Mouse (Mus musculus) urinary bladder, postnatal 14 days (tissue): ENCODE measurements around the gene Kcnh3.
"Not testable (repeated sequence)": the region's sequence is repeated elsewhere in the genome, so short reads cannot be mapped to it uniquely, and the experiment has no call there.

Experiments used
- DNase-seq: peaks from one replicate; pipeline ENCODE4 v3.0.0; 2021; ENCODE audit warnings: low spot score

Kcnh3 gene

DNA sequence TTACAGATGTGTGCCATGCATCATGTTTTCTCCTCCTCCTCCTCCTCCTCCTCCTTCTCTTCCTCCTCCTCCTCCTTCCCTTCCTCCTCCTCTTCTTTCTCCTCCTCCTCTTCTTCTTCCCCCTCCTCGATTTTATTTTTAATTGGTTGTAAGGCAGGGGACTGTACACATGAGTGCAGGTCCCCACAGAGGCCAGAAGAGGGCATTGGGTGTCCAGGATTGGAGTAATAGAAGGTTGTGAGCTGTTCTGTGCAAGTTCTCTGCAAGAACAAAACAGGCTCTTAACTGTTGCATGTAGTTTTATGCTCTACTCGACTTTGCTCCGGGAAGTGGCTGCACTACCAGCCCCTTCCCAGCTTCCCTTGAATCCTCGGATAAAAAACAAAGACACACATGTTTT lies 15.5 kb downstream of the Kcnh3 start:
- no peak for DNase-seq

DNA sequence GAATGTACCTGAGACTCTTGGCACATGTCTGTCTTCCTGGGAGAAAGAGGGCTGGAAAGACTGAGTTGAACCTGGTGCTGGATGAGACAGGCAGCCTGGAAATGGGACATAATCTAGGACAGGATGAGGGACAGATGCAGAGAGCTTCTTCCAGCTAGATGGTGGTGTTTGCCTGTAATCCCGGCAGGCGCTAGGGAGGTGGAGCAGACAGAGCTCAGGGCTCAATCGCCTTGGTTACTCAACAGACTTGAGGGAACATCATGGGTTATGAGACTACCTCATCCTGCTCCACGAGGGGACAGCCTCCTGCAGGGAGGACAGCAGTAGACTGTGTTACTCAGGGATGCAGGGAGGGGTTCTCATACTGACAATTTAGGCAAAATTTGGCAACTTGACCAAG lies 16.6 kb downstream of the Kcnh3 start:
- DNase-seq, result no peak

DNA sequence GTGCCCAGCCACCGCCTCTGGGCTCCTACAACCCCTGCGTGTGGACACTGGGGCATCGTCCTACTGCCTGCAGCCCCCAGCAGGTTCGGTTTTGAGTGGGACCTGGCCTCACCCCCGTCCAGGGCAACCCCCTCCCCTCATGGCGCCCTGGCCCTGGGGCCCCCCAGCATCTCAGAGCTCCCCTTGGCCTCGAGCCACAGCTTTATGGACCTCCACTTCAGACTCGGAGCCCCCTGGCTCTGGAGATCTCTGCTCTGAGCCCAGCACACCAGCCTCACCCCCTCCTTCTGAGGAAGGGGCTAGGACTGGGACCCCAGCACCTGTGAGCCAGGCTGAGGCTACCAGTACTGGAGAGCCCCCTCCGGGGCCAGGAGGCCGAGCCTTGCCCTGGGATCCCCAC lies 17.4 kb downstream of the Kcnh3 start:
- DNase-seq, result no peak

DNA sequence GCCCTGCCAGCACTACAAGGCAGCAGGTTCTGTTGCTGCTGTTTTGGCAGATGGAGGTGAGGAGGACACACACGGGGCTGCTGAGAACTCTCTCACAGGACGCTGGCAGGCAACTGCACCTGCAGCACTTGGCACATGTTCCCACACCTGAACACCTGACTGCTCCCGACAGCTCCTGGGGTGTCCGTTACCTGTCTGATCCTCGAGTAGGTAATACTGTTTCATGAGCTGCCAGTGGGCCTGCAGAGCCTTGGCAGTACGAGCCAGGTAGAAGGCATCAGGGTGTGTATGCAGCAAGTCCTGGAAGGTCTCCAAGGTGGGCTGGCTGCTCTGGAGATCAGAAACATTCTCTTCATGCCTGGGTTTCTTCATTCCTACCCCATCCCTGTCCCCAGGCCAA lies 22.1 kb downstream of the Kcnh3 start:
- not testable (repeated sequence) for DNase-seq

DNA sequence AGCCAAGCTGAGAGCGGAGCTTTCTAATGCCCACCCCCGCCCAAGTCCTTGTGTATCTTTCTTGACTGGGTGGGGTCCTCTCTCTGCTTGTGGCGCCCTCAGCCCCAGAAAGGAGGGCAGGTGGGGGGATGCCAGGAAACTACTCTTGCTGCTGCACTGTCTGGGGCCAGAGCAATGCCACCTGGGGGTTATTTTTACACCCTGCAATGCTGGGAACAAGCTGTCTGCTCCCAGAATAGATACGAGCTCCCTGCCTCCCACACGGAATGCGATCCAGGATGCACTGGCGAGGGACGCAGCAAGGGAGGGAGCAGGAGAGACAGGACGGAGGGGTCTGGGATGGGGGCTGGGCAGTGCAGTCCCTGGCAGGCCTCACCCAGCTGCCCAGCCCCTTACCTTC lies 24.3 kb downstream of the Kcnh3 start:
- DNase-seq, result no peak

DNA sequence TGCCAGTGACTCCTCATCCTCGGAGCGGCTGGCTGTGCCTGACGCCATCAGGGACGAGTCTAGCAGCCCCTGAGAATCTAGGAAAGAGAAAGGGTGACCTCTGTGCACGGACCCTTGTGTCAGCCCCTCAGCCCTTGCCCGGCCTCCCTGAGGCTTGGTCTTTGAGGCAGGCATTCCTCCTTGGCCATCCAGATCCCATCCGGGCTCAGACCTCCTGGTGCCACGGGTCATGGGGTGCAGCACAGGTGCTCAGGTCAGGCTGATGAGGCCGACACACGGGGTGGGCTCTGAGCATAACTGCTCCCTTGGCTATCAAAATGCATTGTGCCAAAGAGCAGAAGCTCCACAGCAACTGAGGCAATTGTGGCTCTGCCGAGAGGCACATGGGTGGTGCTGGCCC lies 25.3 kb downstream of the Kcnh3 start:
- no peak for DNase-seq

DNA sequence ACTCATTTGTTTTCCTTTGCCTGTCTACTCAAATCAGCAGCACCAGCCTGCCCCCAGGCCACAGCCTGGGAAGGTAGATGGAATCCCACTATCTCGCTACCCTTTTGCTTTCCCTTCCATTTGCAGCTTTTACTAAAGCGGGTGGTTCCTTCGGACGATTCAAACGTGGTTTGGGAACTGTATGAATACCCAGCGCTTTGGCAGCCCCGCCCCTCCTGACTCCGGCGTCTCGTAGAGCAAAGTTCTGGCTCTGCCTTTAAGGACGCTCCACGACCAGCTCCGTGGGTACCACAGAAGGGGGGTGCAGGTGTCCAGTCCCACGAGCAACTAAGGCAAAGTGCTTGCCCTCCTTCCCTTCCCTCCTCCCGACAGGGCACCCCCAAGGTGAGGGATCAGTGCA lies 26.4 kb downstream of the Kcnh3 start:
- DNase-seq, result peak; percentile 31

DNA sequence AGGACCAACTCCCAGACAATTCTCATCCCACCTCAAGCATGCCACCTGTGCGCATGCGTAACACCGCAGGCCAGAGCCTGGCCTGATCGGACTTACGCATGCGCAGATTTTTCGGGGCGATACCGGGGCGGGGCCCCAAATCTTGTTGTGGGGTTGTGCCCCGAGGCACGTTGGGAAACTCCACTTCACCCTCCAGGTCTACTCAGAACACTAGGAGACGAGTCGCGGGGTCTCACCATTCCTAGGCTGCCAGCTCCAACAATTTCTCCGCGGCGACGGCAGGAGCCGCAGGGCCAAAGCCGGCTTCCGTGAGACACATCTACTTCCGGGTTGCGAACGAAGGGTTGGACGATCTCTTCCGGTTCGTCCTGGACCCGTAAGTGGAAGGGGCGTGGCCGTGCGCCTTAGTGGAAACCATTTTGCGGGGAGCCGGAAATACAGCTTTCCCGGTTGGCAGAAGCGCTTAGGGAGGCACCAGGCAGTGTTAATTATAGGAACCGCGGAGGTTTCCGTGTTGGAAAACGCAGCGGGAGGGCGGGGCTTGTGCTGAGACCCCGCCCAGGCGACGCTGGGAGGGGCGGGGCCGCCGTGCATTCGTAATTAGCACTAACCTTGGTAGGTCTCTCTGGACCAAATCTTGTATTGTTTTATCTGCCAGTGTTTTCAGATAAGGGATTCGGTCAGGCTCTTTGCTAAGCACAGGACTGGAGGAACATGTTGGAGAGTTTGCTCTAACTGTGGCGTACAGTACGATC lies 27.1 kb downstream of the Kcnh3 start, which contains the start of gene Mcrs1:
Mcrs1 (minus strand) TSS at position 336 of the 755 bp plus-strand sequence.
- peak; percentile 98 for DNase-seq

DNA sequence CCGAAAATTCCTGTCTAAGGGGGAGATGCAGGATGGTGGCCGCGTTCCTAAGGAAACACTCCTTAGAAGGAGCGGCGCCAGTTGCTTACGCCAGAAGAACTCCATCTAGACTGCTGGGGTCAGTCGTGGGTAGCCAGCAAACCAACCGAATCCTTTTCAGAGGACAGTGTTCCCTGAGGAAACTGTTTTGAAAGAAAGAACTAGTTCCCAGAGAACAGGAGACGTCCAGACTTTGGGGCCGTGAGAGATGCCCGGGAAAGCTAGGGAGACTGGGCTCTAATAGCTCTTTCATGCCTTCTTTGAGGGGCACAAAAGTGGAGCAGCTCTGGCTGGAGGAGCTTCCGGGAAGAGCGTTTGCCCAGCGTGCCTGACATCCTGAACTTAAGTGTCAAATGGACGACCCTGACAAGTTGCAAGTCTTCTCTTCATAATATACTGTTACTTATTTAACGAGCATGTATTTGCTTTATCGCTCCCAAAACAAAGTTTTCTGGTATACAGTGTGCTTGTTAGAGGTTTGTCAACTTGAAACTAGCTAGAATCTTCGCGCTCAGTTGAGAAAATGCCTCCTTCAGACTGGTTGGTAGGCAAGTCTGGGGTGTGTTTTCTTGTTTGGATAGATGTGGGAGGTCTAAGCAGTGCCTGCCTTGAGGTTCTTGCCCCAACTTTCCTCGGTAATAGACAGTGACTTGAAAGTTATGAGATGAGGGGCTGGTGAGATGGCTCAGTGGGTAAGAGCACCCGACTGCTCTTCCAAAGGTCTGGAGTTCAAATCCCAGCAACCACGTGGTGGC lies 27.9 kb downstream of the Kcnh3 start:
- peak; percentile 70 for DNase-seq

DNA sequence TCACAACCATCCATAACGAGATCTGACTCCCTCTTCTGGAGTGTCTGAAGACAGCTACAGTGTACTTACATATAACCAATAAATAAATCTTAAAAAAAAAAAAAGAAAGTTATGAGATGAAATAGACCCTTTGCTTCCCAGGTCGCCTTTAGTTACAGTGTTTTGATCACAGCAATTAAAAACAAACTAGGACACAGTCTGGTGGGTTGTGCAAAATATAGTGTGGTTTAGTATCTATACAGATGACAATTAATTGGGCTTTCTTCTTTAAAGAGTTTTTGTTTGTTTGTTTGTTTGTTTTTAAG lies 28.5 kb downstream of the Kcnh3 start:
- DNase-seq, result not testable (repeated sequence)

DNA sequence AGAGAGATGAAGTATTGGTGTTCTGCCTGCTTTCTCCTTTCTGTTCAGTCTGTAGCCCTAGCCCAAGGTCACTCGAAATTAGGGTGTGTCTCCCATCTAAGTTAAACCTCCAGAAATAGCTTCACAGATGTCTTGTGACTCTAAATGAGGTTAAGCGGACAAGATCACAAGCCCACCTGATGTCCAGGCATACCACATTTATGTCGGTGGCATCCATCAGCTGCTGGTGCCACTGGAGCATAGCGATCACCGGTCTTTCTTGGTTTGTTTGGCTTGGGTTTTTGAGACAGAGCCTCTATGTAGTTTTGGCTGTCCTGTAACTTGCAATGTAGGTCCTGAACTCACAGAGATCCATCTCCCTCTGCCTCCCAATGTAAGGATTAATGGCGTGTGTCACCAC lies 29.1 kb downstream of the Kcnh3 start:
- DNase-seq, result no peak

DNA sequence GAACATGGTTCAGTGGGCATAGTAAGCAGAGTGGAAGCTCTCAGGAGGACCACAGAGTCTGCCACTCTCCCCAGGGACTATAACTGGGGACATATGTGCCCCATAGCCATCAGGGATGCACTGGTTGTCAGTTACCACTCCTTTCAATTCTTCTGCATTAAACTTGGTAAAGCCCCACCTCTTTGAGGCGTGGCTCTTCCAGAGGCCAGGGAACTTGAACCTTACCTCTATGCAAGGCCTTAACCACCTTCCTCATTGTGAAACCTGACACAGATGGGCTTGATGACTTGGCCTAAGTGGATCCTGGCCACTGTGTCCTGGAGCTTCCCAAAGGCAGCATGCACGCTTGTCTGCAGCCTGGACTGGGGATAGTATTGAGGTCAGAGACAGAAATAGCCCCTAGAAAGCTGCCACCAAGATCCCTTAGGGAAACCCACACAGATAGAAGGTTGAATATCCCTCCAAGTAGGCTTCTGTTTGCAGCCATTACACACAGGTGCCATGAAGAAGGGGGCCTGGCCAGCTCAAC lies 29.9 kb downstream of the Kcnh3 start:
- no peak for DNase-seq

DNA sequence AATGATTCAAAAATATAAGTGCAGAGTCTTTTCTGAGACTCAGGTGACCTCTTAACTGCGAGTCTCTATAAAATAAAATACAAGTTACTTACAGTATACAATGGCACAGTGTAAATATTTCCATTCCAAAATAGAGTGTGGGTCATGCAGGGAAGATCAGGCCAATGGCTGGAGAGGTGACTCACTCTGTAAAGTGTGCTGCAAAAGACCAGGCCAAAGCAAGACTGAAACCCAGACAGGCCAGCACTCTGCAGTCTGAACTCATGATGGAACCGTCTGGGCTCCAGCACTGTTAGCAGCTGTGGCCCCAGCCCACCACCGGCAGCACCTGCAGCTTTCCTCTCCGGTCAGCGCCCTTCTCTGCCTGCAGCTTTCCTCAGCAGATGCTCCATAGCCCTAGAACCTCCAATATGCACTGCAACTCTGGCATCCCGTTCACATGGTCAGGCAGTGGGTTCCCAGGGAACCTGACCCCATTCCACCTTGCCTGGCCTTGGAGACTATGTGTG lies 30.6 kb downstream of the Kcnh3 start:
- no peak for DNase-seq

DNA sequence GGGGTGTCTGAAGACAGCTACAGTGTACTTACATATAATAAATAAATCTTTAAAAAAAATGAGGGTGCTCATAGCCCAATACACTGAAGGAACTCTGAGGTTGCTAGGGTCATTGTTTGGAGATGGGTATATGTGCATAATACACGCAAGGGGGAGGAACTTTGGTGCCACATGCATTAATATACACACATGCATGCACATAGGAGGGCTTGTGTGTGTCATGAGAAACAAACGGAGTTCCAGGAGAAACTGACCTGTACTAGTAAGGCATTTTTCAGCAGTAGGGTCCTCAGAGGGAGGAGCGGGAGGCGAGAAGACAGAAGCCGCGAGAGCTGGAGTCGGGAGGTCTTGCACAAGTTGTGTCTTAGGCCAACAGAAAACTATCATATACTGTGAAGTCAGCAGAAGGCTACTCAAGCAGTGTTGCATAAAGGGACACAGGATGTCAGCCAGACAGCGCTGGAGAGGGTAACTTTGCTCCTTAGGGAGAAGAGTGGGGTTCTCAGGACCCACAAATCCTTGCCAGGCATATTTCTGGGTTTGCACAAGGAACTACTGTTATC lies 34.6 kb downstream of the Kcnh3 start:
- DNase-seq, result no peak

DNA sequence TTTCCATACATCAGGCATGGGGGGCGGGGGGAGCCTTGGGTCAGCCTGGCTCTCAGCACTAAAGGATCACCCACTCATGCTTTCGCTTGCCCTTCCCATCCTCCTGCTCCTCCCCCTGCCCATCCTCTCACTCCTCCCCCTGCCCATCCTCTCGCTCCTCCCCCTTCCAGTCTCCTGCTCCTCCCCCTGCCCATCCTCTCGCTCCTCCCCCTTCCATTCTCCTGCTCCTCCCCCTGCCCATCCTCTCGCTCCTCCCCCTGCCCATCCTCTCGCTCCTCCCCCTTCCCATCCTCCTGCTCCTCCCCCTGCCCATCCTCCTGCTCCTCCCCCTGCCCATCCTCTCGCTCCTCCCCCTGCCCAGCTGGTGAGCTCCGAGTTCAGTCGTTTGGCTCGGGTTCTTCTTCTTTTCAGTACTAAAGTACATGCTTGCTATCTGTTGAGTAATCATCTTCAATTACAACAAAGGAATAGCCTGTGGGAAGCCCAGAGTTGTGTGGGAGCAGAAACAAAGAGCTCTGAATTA lies 35.1 kb downstream of the Kcnh3 start:
- DNase-seq, result peak; percentile 83

DNA sequence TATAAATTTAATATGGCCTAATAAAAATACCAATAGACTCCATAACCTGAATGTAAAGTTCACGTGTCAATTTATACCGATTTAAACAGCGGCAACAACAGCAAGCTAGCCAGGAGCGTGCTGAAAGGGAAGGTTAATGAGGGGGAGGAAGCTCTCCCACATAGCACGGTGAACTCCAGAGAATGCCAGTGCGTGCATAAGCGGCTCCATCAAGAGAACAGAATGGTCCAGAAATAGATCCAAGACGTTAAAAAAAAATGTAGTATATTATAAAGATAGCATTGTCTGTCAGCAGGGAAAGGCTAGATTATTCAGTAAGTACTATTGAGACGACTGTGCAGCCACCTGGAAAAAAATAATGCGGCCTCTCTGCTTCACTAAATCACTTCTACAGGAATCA lies 38.0 kb downstream of the Kcnh3 start:
- no peak for DNase-seq

DNA sequence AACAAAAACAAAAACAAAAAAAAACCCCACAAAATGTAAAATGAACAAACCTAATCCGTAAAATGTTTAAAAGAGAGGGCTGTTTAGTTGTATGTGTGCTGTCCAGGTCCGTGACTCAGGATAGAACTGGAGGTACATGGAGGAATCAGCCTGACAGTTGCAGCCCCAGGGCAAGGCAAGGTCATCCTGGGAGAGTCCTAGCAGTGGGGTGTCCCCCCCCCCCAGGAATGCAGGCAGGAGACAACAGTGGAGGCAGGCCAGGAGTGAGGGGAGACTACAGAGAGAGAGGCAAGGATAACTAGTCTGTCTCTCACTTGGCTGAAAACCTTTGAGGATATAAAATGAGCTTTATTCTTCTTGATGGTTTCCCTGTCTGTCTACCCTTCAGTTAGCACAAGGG lies 39.7 kb downstream of the Kcnh3 start:
- DNase-seq, result no peak

DNA sequence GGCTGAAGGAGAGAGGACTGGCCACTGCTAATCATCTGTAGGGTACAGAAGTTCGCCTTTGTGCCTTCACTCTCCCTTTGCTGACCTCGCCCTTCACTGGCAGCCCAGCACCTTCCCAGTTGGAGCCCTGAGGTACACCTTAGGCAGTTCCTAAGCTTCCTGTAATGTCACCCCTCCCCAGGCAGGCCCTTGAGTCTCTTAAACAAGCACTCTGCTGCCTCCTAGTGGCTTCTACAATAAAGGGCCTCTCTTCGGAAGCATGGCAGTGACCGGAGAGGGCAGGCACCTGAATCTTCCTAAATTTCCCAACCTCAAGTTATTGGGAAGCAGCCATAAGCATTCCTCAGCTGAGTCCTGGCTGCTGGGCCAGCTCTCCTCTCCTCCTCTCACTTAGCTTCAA lies 41.0 kb downstream of the Kcnh3 start:
- DNase-seq, result peak; percentile 78

DNA sequence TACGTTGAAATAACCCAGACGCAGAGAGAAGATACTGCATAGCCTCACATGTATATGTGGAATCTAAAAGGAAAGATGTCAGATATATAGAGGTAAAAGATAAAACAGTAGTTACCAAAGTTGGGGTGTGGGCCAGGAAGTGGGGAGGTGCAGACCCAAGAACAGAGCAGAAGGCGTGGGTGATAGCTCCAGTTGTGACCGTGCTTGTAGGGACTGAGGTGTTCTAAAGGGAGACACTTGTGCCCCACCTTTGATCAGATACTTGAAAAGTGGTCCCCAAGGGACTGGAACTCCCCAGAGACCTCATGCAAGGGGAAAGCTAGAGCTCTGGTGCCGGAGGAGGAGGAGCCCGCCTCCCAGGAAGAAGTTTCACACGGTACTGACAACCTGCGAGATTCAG lies 51.4 kb downstream of the Kcnh3 start:
- DNase-seq, result no peak

DNA sequence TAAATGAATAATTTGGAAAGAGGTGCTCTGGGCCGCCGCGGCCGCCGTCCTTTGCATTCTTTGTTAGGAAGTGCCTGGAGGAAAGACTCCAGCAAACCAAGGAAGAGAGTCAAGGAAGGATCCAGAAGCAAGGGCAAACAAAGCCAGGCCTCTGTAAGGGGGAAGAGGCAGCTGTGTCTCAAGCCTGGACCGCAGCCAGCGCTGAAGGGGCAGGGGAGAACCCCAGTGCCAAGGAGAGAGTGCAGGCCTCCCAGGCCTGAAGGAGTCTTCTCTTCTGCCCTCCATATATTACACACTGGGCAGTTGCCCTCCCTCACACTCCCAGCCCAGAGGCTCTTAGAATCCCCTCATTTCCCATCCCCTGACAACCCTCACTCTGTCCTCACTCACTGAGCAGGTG lies 53.6 kb downstream of the Kcnh3 start:
- DNase-seq, result no peak

DNA sequence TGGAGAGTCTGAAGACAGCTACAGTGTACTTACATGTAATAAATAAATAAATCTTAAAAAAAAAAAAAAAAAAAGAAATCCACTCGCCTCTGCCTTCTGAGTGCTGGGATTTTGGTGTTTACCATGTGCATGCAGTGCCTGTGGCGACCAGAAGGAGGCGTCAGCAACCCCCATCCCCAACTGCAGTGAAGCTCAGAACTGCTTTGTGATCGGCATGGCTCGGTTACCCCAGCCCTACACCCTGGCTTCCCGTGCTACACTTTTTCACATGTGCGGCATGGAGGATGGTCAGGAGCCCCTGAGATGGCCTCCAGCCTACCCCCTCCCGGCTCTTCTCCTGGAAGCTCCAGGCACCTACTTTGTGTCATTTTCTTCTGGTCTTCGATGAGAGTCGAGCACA lies 58.8 kb downstream of the Kcnh3 start:
- DNase-seq, result no peak

DNA sequence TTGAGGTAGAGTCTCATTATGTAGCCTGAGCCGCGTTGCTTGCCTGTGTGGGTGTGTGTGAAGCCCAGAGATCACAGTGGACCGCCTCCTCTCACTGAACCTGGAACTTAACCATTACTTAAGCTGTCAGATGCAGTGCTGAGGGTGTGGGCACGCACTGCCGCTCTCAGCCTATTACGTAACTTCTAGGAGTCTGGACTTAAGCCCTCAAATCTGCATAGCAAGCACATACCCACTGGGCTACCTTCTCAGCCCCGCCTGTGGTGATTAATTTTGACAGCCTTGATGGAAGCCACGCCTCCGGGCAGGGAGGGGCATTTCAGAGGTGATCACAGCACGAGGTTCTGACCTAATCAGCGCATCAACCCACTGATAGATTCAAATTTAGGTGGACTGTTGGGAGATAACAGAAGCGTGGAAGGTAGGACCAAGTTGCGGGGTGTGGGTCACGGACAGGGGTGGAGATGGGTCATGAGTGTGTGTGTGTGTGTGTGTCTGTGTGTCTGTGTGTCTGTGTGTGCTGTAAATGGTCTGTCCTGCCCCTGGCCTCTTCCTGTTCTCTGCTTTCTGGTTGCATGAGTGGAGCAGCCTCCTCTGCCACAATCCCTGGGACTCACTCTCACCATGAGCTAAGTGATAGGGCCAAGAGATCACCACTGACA lies 60.0 kb downstream of the Kcnh3 start:
- peak; percentile 21 for DNase-seq
